Mouse (Mus musculus): Measurements from ENCODE around the gene Abcc6.
A peak's percentile ranks its signal among the peaks of the same experiment; 100 is the strongest.

Abcc6 gene

GRCm38 (mm10) chr7:46030145-46030488 lies at the start of gene Abcc6:
Gene Abcc6, minus strand, starts transcription at chr7:46030302.
- Histone ChIP-seq H3K36me3 (ENCODE audit: insufficient read depth, low read length) (peaks cover 2% of the 10 kb centered on the region; the same call in 1 of the 2 replicates), H3K27me3 (ENCODE audit: insufficient read depth, low read length) (peaks cover 20% of the 10 kb centered on the region), H3K4me1 (replicated peaks; ENCODE audit: low read depth, low read length) (peaks cover 39% of the 10 kb centered on the region), H3K9me3 (ENCODE audit: low read length) (no peaks in the 10 kb centered on the region), H3K4me3 (replicated peaks; ENCODE audit: low read length) (peak within 1 kb of the TSS; percentile 66)
- no peak for TF ChIP-seq NANOG (IDR thresholded peaks at IDR 0.05; ENCODE audit: borderline replicate concordance, low read length)
- TF ChIP-seq CTCF (conservative IDR thresholded peaks at IDR 0.05; ENCODE audit: low read length), result no peak
- no peak for TF ChIP-seq POU5F1 (IDR thresholded peaks at IDR 0.05; ENCODE audit: borderline replicate concordance, low read length)

- TF ChIP-seq CTCF (conservative IDR thresholded peaks at IDR 0.05; ENCODE audit: low read length) (no peak), POU5F1 (IDR thresholded peaks at IDR 0.05; ENCODE audit: borderline replicate concordance, low read length) (no peak), NANOG (IDR thresholded peaks at IDR 0.05; ENCODE audit: borderline replicate concordance, low read length) (no peak)
- H3K36me3 ChIP-seq (ENCODE audit: insufficient read depth, low read length), result peaks cover 91% of the 10 kb centered on the region
- H3K4me3 ChIP-seq (replicated peaks; ENCODE audit: low read length), result no peak overlapping the region
- no peaks in the 10 kb centered on the region for H3K9me3 ChIP-seq (ENCODE audit: low read length)
- H3K27me3 ChIP-seq (ENCODE audit: insufficient read depth, low read length), result no peaks in the 10 kb centered on the region
- no peaks in the 10 kb centered on the region for H3K4me1 ChIP-seq (replicated peaks; ENCODE audit: low read depth, low read length)
Measured at GRCm38 (mm10) chr7:46077675-46078074, 47.6 kb upstream of the Abcc6 start.

GRCm38 (mm10) chr7:46076844-46077243 lies 46.7 kb upstream of the Abcc6 start:
- peaks cover 91% of the 10 kb centered on the region for H3K36me3 ChIP-seq (ENCODE audit: insufficient read depth, low read length)
- no peaks in the 10 kb centered on the region for H3K27me3 ChIP-seq (ENCODE audit: insufficient read depth, low read length)
- no peaks in the 10 kb centered on the region for H3K4me1 ChIP-seq (replicated peaks; ENCODE audit: low read depth, low read length)
- no peak for TF ChIP-seq NANOG (IDR thresholded peaks at IDR 0.05; ENCODE audit: borderline replicate concordance, low read length)
- no peak for TF ChIP-seq CTCF (conservative IDR thresholded peaks at IDR 0.05; ENCODE audit: low read length)
- no peak for TF ChIP-seq POU5F1 (IDR thresholded peaks at IDR 0.05; ENCODE audit: borderline replicate concordance, low read length)
- no peak overlapping the region for H3K4me3 ChIP-seq (replicated peaks; ENCODE audit: low read length)
- no peaks in the 10 kb centered on the region for H3K9me3 ChIP-seq (ENCODE audit: low read length)

DNA sequence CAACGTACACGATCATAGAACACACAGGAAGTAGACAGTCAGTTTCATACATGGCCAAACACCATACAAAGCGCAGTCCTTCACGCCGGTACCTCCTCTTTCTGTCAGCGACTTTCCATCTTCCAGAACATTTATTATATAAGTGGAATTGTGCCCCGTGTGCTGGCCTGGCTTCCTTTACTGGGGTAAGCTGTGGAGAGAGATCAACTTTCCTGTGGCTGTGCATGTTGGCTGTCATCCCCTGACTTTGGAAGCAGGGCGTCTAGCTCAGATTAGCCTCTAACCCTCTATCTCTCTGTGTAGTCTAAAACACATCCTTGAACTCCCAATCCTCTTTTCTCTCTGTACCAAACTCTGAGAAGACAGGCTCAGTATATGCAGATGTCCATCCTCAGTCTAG lies 38.7 kb upstream of the Abcc6 start:
- Histone ChIP-seq H3K27me3 (ENCODE audit: insufficient read depth, low read length) (no peaks in the 10 kb centered on the region), H3K9me3 (ENCODE audit: low read length) (no peaks in the 10 kb centered on the region), H3K4me3 (replicated peaks; ENCODE audit: low read length) (no peak overlapping the region), H3K36me3 (ENCODE audit: insufficient read depth, low read length) (peaks cover 92% of the 10 kb centered on the region), H3K4me1 (replicated peaks; ENCODE audit: low read depth, low read length) (no peaks in the 10 kb centered on the region)
- TF ChIP-seq NANOG (IDR thresholded peaks at IDR 0.05; ENCODE audit: borderline replicate concordance, low read length) (no peak), CTCF (conservative IDR thresholded peaks at IDR 0.05; ENCODE audit: low read length) (no peak), POU5F1 (IDR thresholded peaks at IDR 0.05; ENCODE audit: borderline replicate concordance, low read length) (no peak)

- Histone ChIP-seq H3K27me3 (ENCODE audit: insufficient read depth, low read length) (no peaks in the 10 kb centered on the region), H3K4me1 (replicated peaks; ENCODE audit: low read depth, low read length) (peaks cover 19% of the 10 kb centered on the region), H3K36me3 (ENCODE audit: insufficient read depth, low read length) (peaks cover 89% of the 10 kb centered on the region), H3K9me3 (ENCODE audit: low read length) (no peaks in the 10 kb centered on the region), H3K4me3 (replicated peaks; ENCODE audit: low read length) (no peak overlapping the region)
- TF ChIP-seq POU5F1 (IDR thresholded peaks at IDR 0.05; ENCODE audit: borderline replicate concordance, low read length) (no peak), NANOG (IDR thresholded peaks at IDR 0.05; ENCODE audit: borderline replicate concordance, low read length) (no peak), CTCF (conservative IDR thresholded peaks at IDR 0.05; ENCODE audit: low read length) (no peak)
Measured at GRCm38 (mm10) chr7:46063296-46063695, 33.2 kb upstream of the Abcc6 start.

DNA sequence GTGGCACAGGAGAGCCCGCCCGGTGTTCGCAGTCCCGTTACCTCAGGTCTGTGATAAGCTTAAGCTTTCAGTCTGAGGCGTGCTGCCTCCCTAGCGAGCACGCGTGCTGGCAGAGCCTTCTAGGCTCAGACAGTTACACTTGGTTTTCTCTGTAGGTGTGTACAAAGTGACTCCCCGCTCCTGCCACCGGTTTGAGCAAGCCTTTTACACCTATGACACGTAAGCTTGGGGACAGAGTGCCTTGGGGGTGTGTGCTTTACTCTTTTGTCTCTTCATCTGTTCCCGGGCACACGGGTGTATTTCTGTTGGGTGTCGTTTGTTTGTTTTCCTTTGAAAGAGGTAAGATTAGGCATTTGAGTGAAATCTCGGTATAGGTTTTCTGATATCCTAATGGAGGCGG lies 31.5 kb upstream of the Abcc6 start:
- Histone ChIP-seq H3K9me3 (ENCODE audit: low read length) (no peaks in the 10 kb centered on the region), H3K27me3 (ENCODE audit: insufficient read depth, low read length) (no peaks in the 10 kb centered on the region), H3K4me1 (replicated peaks; ENCODE audit: low read depth, low read length) (peaks cover 31% of the 10 kb centered on the region), H3K36me3 (ENCODE audit: insufficient read depth, low read length) (peaks cover 88% of the 10 kb centered on the region), H3K4me3 (replicated peaks; ENCODE audit: low read length) (no peak overlapping the region)
- TF ChIP-seq CTCF (conservative IDR thresholded peaks at IDR 0.05; ENCODE audit: low read length) (no peak), NANOG (IDR thresholded peaks at IDR 0.05; ENCODE audit: borderline replicate concordance, low read length) (no peak), POU5F1 (IDR thresholded peaks at IDR 0.05; ENCODE audit: borderline replicate concordance, low read length) (no peak)

DNA sequence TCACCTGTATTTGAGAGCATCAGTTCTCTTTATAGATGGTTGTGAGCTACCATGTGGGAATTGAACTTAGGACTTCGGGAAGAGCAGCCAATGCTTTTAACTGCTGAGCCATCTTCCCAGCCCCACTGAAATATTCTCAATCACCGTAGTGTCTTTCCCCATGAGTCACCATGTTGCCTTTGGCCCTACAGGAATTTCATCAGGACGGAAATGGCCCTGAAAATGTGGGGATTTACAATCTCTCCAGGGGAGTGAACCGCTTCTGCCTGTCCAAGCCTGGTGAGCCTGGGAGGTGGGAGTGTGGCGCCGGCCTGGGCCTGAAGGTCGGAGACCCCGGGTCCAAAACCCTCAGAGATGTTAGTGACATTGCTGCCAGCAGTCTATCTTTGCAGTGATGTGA lies 30.6 kb upstream of the Abcc6 start:
- peaks cover 89% of the 10 kb centered on the region for H3K36me3 ChIP-seq (ENCODE audit: insufficient read depth, low read length)
- H3K4me3 ChIP-seq (replicated peaks; ENCODE audit: low read length), result no peak overlapping the region
- no peaks in the 10 kb centered on the region for H3K27me3 ChIP-seq (ENCODE audit: insufficient read depth, low read length)
- no peaks in the 10 kb centered on the region for H3K9me3 ChIP-seq (ENCODE audit: low read length)
- TF ChIP-seq CTCF (conservative IDR thresholded peaks at IDR 0.05; ENCODE audit: low read length) (no peak), NANOG (IDR thresholded peaks at IDR 0.05; ENCODE audit: borderline replicate concordance, low read length) (no peak), POU5F1 (IDR thresholded peaks at IDR 0.05; ENCODE audit: borderline replicate concordance, low read length) (no peak)
- H3K4me1 ChIP-seq (replicated peaks; ENCODE audit: low read depth, low read length), result peaks cover 35% of the 10 kb centered on the region

DNA sequence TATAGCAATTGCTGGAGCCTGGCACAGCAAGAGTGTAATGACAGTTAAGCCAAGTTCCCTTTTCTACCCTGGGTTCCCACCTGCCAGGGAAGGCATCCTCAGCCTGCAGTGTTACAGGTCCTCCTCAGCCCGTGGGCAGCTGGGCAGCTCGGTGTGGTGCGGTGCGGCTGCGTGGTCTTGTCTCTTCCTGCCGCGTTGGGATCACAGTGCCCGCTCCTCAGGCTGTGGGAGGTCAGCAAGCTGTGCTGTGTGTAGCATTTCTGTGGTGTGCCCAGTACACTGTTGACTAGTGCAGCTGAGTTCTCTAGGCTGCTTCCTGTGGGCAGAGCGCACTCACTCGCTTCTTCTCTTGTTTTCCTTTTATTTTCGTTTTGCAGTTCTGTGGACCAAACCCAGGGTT lies 28.8 kb upstream of the Abcc6 start:
- Histone ChIP-seq H3K9me3 (ENCODE audit: low read length) (no peaks in the 10 kb centered on the region), H3K4me1 (replicated peaks; ENCODE audit: low read depth, low read length) (peaks cover 35% of the 10 kb centered on the region), H3K36me3 (ENCODE audit: insufficient read depth, low read length) (peaks cover 91% of the 10 kb centered on the region), H3K4me3 (replicated peaks; ENCODE audit: low read length) (no peak overlapping the region), H3K27me3 (ENCODE audit: insufficient read depth, low read length) (no peaks in the 10 kb centered on the region)
- TF ChIP-seq NANOG (IDR thresholded peaks at IDR 0.05; ENCODE audit: borderline replicate concordance, low read length), result no peak
- no peak for TF ChIP-seq CTCF (conservative IDR thresholded peaks at IDR 0.05; ENCODE audit: low read length)
- TF ChIP-seq POU5F1 (IDR thresholded peaks at IDR 0.05; ENCODE audit: borderline replicate concordance, low read length), result no peak

DNA sequence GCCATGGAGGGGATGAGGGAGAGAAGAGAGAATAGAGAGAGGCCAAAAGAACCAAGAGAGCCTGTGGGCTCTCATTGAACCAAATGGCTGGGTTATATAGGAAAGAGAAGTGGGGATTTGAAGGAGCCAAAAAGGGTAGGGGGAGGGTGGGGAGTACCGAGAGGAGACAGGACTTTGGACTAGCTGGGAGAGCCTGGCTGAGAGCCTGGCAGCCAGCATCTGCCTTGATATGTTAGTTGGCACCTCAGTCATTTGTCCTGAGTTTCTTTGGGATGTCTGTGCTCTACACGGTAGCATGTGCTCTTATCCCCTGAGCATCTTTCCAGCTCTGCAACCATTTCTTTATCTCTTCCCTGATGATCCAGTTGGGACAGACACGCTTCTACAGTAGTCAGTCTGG lies 23.5 kb upstream of the Abcc6 start:
- Histone ChIP-seq H3K36me3 (ENCODE audit: insufficient read depth, low read length) (peaks cover 82% of the 10 kb centered on the region), H3K9me3 (ENCODE audit: low read length) (no peaks in the 10 kb centered on the region), H3K4me3 (replicated peaks; ENCODE audit: low read length) (no peak overlapping the region), H3K27me3 (ENCODE audit: insufficient read depth, low read length) (no peaks in the 10 kb centered on the region), H3K4me1 (replicated peaks; ENCODE audit: low read depth, low read length) (peaks cover 17% of the 10 kb centered on the region)
- TF ChIP-seq NANOG (IDR thresholded peaks at IDR 0.05; ENCODE audit: borderline replicate concordance, low read length), result no peak
- no peak for TF ChIP-seq POU5F1 (IDR thresholded peaks at IDR 0.05; ENCODE audit: borderline replicate concordance, low read length)
- no peak for TF ChIP-seq CTCF (conservative IDR thresholded peaks at IDR 0.05; ENCODE audit: low read length)
